Mouse (Mus musculus): Measurements from ENCODE around the gene Mtg1. TPM values are rescaled to one million over a fixed set of nuclear protein-coding genes. Genes with fewer than 3 reads are reported as not detected.

The Mtg1 gene
- total RNA-seq, 2 experiments from 2014 or later: 20.8 to 20.9 TPM

DNA sequence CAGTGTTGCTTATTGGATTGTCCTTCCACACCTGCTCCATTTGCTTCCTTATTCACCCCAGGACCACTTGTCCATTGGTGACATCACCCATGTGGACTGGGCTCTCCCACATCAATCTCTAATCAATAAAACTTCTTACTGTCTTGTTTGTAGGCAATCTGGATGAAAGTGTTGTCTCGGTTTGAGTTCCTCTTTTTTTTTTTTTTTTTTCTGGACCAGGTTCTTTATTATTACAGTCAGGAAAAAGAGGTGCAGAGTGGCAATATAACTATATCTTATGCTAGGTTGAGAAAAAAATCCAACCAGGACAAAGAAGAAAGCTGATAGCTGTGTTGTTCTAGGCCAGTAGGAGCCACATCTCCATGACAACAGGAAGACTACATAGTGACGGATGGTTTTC lies 43.3 kb downstream of the Mtg1 start:
- intact Hi-C loops (cut with DNase I): no loop called here
- DNase-seq (ENCODE audit: low spot score in 2 of 2): no peak

DNA sequence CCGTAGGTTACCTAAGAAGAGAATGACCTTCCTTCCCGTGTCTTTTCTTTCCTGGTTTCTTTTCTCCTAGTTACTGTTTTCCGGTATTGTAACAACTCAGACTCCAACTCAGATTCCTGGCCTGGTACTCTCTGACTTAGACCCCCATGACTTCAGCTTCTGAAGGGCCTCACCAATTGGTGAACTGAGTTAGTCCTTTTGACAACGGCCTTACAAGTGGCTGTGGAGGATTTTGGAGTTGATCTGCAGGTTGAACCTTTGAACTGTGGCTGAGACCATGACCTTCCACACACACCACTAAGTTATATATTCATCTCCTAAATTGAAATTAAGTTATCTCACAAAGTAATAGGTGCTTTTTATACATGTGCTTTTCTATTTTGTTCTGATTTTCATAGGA lies 46.8 kb downstream of the Mtg1 start:
- intact Hi-C loops (cut with DNase I): no loop called here
- no peak for DNase-seq (ENCODE audit: low spot score in 2 of 2)

DNA sequence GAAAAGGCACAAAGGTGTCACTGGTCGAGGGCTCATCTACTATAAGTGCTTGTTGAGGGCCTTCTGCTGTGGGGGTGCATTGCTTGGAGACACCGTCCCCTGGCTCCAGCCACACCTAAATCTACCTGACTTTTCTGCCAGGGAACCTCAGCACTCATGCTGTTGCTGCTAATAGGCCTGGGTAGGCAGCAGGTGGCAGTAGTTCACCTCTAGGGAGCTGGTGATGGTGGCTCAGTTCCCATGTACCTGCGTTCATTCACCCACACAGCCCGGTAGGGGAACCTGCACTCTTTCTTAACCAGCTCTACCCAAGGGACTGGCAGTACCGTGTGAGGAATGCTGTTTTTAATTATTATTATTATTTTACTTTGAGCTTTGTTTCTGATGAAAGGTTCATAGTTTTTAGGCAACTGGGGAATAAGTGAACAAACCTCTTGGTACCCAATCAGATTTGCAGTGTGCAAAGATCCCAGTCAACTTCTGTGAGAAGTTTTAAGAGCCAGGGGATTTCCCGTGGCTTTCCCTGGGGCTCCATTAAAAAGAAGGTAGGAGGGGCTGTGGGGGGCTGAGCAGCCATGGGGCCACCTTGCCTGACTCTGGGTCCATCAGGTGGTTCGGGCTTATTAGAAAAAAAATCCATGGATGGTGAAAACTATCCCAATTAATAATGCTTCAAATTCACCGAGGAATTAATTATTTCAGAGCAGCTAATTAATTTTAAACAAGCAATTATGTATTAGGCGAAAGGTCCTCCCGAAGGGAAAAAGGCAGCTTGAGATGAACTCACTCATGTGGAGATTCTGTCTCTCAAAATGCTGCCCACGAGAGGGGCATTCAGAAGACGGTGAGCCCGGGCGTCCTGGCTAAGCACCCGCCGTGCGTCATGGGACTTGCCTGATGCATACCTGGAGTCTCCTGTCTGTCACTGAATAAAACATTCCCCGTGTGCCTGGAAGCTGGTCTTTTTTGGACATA lies 49.6 kb downstream of the Mtg1 start:
- intact Hi-C loops (cut with DNase I): no loop called here
- DNase-seq (ENCODE audit: low spot score in 2 of 2): peak; percentile 30 to 31

DNA sequence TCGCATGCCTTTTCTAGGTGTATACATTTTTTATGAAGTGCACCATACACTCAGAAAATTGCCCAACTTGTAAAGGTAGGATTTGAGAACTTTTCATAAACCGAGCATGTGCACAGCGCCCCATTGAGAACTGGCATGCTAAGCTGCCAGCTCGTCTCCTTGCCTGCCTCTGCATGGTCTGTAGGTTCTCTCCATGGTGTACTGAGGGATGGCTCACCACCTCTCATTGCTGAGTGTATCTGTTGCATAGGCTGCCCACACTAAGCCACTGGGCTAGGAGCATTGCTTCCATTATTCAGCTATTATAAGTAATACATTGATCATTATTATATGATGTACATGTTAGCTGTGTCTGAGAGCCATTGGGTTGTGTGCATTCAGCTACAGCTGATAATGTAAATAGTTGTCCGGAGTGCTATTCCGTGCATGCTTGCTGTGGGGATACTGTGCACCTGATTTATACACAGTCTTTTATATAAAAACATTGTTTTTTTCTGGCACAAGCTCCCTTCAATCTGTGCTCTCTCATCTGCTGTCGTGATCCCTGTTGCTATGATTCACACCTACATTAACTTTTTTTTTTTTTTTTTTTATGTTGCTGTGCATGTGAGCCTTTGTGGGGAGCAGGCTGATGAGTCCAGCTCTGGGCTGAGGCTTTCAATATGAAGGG lies 50.5 kb downstream of the Mtg1 start:
- DNase-seq (ENCODE audit: low spot score in 2 of 2): peak; percentile 19 to 24
- intact Hi-C loops (cut with DNase I): no loop called here

DNA sequence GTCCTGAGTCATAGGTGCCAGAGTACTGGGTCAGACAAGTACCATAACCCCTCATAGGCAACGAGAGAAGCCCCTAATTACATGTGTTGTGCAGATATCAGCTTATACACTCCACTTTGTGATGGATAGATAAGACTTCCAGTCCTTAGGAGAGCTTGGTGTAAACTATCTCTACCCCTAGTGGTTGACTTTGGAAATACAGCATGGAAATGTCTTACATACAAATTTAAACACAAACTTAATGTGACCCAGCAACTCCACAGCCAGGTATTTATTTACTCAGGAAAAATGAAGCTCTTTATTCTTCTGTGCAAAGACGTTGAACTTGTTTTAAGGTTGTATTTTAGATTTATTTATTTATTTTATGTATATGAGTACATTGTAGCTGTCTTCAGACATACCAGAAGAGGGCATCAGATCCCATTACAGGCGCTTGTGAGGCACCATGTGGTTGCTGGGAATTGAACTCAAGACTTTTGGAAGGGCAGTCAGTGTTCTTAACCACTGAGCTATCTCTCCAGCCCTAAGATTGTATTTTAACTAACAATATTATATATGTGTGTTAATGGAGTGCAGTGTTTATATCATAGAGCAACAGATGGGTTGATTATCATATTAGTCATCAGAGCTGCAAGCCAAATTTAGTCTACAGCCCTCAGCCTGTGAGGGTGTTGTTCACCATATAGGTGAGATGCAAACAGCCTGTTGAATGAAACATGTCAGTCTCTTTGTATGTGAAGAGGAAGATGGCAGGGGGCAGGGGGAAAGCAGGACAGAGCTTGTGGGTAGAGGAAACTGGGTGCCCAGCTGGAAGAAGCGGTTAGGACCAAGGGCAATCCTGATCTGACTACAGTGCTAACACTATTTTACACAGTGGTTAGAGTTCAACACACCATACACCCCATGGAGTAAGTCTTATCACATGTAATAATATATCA lies 51.3 kb downstream of the Mtg1 start:
- peak; percentile 9 to 18 for DNase-seq (ENCODE audit: low spot score in 2 of 2)
- intact Hi-C loops (cut with DNase I): no loop called here

DNA sequence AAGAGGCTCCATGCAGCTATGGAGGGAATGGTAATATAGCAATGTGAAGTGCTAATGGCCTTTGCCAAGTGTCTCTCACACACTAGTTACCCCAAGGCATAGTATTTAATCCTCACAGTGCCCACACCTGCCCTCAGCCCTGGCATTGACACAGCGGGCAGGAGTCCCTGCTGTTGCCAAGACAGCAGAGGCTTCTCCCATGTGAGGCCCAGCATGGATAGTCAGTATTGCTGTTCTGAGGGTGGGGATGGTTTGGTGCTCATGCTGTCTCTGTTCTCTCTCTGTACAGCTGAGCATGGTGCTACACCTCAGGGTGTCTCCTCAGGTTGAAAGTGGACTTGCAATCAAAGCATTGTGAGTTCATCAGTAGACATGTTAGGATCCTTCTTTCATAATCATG lies 53.1 kb downstream of the Mtg1 start:
- intact Hi-C loops (cut with DNase I): loop anchor here (10.0 kb wide), 1 partner anchor 284 kb away; no protein-coding TSS in a partner anchor
- DNase-seq (ENCODE audit: low spot score in 2 of 2): no peak

DNA sequence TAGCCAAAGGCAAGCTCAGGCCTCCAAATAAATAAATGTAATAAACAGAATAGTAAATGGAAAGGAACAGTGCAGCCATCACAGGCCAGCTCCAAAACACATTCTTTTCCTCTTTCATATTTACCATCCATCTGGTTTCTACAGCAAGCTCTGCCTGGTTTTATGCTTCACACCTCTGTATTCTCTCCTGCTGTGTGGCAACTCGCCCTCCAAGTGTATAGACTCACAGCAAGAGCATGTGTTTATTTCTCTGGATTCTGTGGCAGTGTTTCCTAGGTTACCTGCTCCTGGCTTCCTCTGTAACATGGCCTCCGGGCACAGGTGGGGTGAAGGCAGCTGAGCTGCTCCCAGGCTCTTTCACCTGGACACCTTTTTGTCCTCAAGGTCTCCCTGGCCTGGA lies 55.1 kb downstream of the Mtg1 start:
- intact Hi-C loops (cut with DNase I): loop anchor here (10.0 kb wide), 1 partner anchor 282 kb away; no protein-coding TSS in a partner anchor
- no peak for DNase-seq (ENCODE audit: low spot score in 2 of 2)

DNA sequence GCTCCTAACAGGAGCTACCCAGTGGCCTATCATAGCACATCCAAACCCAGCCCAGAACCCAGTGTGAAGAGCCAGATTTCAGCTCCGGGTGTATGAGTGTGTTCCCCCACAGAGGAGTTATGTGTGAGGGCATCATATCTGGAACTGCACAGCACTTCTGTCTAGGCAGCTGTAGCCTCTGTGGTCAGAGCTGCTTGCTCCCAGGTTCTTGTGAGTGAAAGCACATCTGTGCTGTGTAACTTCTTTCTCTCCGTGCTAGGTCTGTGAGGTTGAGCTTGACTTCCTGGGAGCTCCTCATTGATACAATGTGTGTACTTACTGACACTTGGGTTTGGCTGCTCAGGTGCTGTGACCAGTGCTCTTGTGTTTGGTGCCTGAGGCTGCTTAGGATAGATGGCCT lies 55.5 kb downstream of the Mtg1 start:
- DNase-seq (ENCODE audit: low spot score in 2 of 2): no peak
- intact Hi-C loops (cut with DNase I): loop anchor here (10.0 kb wide), 1 partner anchor 282 kb away; no protein-coding TSS in a partner anchor

DNA sequence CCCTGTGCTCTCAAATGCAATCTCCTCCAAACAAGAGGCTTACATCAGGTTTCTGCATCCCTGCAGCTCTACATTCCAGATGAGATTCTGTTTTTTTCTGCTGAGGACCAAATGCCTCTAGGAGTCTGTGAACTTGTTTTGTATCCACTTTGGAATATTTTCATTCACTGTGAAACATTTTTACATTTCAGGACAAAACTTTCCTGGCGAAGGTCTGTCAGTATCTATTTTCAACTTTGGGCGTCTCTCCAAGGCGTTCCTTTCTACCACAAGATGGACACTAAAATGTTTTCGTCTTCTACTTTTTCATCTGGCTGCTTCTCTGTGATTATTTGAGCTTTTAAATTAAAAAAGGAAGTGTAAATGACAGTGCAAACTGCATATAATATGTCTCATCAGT lies 56.7 kb downstream of the Mtg1 start:
- DNase-seq (ENCODE audit: low spot score in 2 of 2): no peak
- intact Hi-C loops (cut with DNase I): loop anchor here (10.0 kb wide), 1 partner anchor 281 kb away; no protein-coding TSS in a partner anchor

DNA sequence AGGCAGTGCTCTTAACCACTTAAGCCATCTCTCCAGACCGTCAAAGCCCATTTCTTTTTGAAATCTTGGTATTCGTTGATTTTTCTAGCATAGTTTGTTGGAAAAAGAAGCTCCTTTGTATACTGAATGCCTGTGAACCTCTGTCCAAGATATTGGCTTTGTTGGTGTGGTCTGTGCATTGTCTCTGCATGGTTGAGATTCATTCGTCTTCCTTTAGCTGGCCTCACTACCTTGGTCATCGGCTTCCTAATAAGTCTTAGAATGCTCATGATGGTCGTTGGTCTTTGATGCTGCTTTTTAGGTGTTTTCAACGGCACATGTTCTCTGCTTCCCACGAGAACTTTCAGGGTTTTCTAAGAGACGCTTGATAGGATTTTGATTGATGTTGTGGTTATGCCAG lies 58.6 kb downstream of the Mtg1 start:
- intact Hi-C loops (cut with DNase I): loop anchor here (10.0 kb wide), 1 partner anchor 279 kb away; no protein-coding TSS in a partner anchor
- no peak for DNase-seq (ENCODE audit: low spot score in 2 of 2)

Other genes with a start within 250 kb of the Mtg1 start
- gene Kndc1, start 242.9 kb upstream of the Mtg1 start, total RNA-seq (2021): 10 to 100 TPM; 70.1 to 70.2 TPM
- not detected for gene Utf1, start 193.8 kb upstream of the Mtg1 start, total RNA-seq (2021)
- 1 to 10 TPM; 1.0 to 2.0 TPM for gene 6430531B16Rik, start 158.8 kb upstream of the Mtg1 start, total RNA-seq (2021)
- gene Adam8, start 145.0 kb upstream of the Mtg1 start, total RNA-seq (2021): 1 to 10 TPM; 1.7 to 3.5 TPM
- gene Zfp511, start 101.2 kb upstream of the Mtg1 start, total RNA-seq (2021): 10 to 100 TPM; 20.8 to 24.4 TPM
- gene Tubgcp2, start 100.9 kb upstream of the Mtg1 start, total RNA-seq (2021): 10 to 100 TPM; 35.3 to 36.9 TPM
- gene Msx3, start 88.5 kb upstream of the Mtg1 start, total RNA-seq (2021): under 1 TPM; 0.20 to 0.25 TPM
- gene Caly, start 55.0 kb upstream of the Mtg1 start, total RNA-seq (2021): 100 to 1,000 TPM; 191 TPM
- gene Prap1, start 44.2 kb upstream of the Mtg1 start, total RNA-seq (2021): not detected
- gene Fuom, start 35.1 kb upstream of the Mtg1 start, total RNA-seq (2021): 10 to 100 TPM; 47.5 to 52.8 TPM
- gene Paox, start 21.8 kb upstream of the Mtg1 start, total RNA-seq (2021): 1 to 10 TPM; 5.6 TPM
- gene Echs1, start 21.1 kb upstream of the Mtg1 start, total RNA-seq (2021): 10 to 100 TPM; 51.0 to 53.0 TPM
- 100 to 1,000 TPM; 141 to 186 TPM for gene Sprn, start 17.3 kb downstream of the Mtg1 start, total RNA-seq (2021)
- gene Olfr522, start 27.2 kb downstream of the Mtg1 start, total RNA-seq (2021): not detected
- gene Olfr523, start 35.7 kb downstream of the Mtg1 start, total RNA-seq (2021): not detected
- gene Olfr524, start 68.4 kb downstream of the Mtg1 start, total RNA-seq (2021): not detected
- gene Cd163l1, start 80.7 kb downstream of the Mtg1 start, total RNA-seq (2021): not detected
- not detected for gene 5830411N06Rik, start 109.7 kb downstream of the Mtg1 start, total RNA-seq (2021)
- not detected for gene Olfr525, start 183.3 kb downstream of the Mtg1 start, total RNA-seq (2021)
- not detected for gene Olfr527, start 196.5 kb downstream of the Mtg1 start, total RNA-seq (2021)
- not detected for gene Olfr60, start 224.1 kb downstream of the Mtg1 start, total RNA-seq (2021)
- not detected for gene Olfr530, start 238.8 kb downstream of the Mtg1 start, total RNA-seq (2021)

Measured in left cerebral cortex, postnatal 36 days (tissue).